Mouse (Mus musculus) heart, embryonic 13.5 days (tissue): ENCODE results near the gene Hs6st2. TPM values are rescaled to one million over a fixed set of nuclear protein-coding genes. Genes with fewer than 3 reads are reported as not detected.

Experiments used
- ATAC-seq: fragments of 200-750 bp; cut with Nextera tagmentation; 2 replicates; pipeline ENCODE4 v1.8.0; 2017; ENCODE audit warnings: moderate TSS enrichment; ENCODE audit not compliant: insufficient number of reproducible peaks, low FRiP score, low TSS enrichment; ENCODE audit errors: extremely low read depth
- H3K27ac ChIP-seq: fragments of 300-500 bp; sonication (generic); replicated peaks from 2 replicates; pipeline ENCODE4 v1.5.1; 2015; ENCODE audit warnings: moderate library complexity, mild to moderate bottlenecking, inconsistent platforms
- H3K27me3 ChIP-seq: fragments of 300-500 bp; sonication (generic); replicated peaks from 2 replicates; pipeline ENCODE4 v1.6.1; 2015; ENCODE audit warnings: mild to moderate bottlenecking, inconsistent platforms
- H3K36me3 ChIP-seq: fragments of 300-500 bp; sonication (generic); 2 replicates; pipeline ENCODE4 v1.6.1; 2015; ENCODE audit warnings: mild to moderate bottlenecking, inconsistent platforms
- H3K4me1 ChIP-seq: fragments of 300-500 bp; sonication (generic); 2 replicates; pipeline ENCODE4 v1.6.1; 2015; ENCODE audit warnings: inconsistent platforms
- H3K4me2 ChIP-seq: fragments of 300-500 bp; sonication (generic); 2 replicates; pipeline ENCODE4 v1.6.1; 2015; ENCODE audit warnings: inconsistent platforms, mild to moderate bottlenecking, moderate library complexity
- H3K4me3 ChIP-seq: fragments of 300-500 bp; sonication (generic); 2 replicates; pipeline ENCODE4 v1.5.1; 2015; ENCODE audit warnings: moderate library complexity, mild to moderate bottlenecking, inconsistent platforms
- H3K9ac ChIP-seq: fragments of 300-500 bp; sonication (generic); 2 replicates; pipeline ENCODE4 v1.6.1; 2015; ENCODE audit warnings: inconsistent platforms, mild to moderate bottlenecking, moderate library complexity
- H3K9me3 ChIP-seq: fragments of 300-500 bp; sonication (generic); 2 replicates; pipeline ENCODE4 v1.6.1; 2016; ENCODE audit warnings: inconsistent platforms
- WGBS: fragments of 180-500 bp; shearing (Covaris S2); methylation state at CpG from one replicate; pipeline ENCODE4 v1.1.7; 2015; ENCODE audit warnings: mixed read lengths; 5-methylcytosine and 5-hydroxymethylcytosine counted together
- polyA plus RNA-seq: library from polyadenylated mRNA; unstranded; fragments of >200 nt; fragmentation: Nextera tagmentation; extraction: Ambion mirVana; gene quantifications from 2 replicates; pipeline ENCODE4 v1.2.1, GENCODE M21; 2015

The Hs6st2 gene
- polyA plus RNA-seq, 1 experiment from 2014 or later, result 14.4 TPM

- Histone ChIP-seq H3K27ac (no peak overlapping the region), H3K27me3 (no peaks in the 10 kb centered on the region), H3K9ac (no peak overlapping the region), H3K9me3 (no peaks in the 10 kb centered on the region), H3K4me1 (no peaks in the 10 kb centered on the region), H3K4me2 (no peak overlapping the region), H3K4me3 (no peak overlapping the region), H3K36me3 (no peaks in the 10 kb centered on the region)
- no peak for ATAC-seq
- 76% methylated on average over 4 of the region's 4 CpGs for WGBS
Measured at GRCm38 (mm10) chrX:51469411-51469810, 212.2 kb downstream of the Hs6st2 start.

GRCm38 (mm10) chrX:51461413-51461812 is 220.2 kb downstream of the Hs6st2 start:
- no peak overlapping the region for H3K4me2 ChIP-seq
- no peak overlapping the region for H3K27ac ChIP-seq
- no peak for ATAC-seq
- 0 out of 2 replicates have a peak, but pooled peaks cover 6% of the 10 kb centered on the region for H3K27me3 ChIP-seq
- H3K4me3 ChIP-seq, result no peak overlapping the region
- no peaks in the 10 kb centered on the region for H3K4me1 ChIP-seq
- no peaks in the 10 kb centered on the region for H3K9me3 ChIP-seq
- H3K9ac ChIP-seq, result no peak overlapping the region
- H3K36me3 ChIP-seq, result no peaks in the 10 kb centered on the region
- 86% methylated on average over 3 of the region's 3 CpGs for WGBS

GRCm38 (mm10) chrX:51443366-51443765 is 238.3 kb downstream of the Hs6st2 start:
- ATAC-seq, result no peak
- Histone ChIP-seq H3K9me3 (no peaks in the 10 kb centered on the region), H3K27me3 (no peaks in the 10 kb centered on the region), H3K9ac (no peak overlapping the region), H3K4me1 (no peaks in the 10 kb centered on the region), H3K27ac (no peak overlapping the region), H3K4me3 (no peak overlapping the region), H3K4me2 (no peak overlapping the region), H3K36me3 (no peaks in the 10 kb centered on the region)
- WGBS, result 65% methylated on average over 4 of the region's 4 CpGs

GRCm38 (mm10) chrX:51431706-51432105 is 249.9 kb downstream of the Hs6st2 start:
- no peaks in the 10 kb centered on the region for H3K4me1 ChIP-seq
- no peaks in the 10 kb centered on the region; the same call in 1 of the 2 replicates for H3K27me3 ChIP-seq
- ATAC-seq, result no peak
- H3K36me3 ChIP-seq, result no peaks in the 10 kb centered on the region
- WGBS, result 67% methylated on average over 3 of the region's 3 CpGs
- no peak overlapping the region for H3K4me2 ChIP-seq
- no peaks in the 10 kb centered on the region for H3K9me3 ChIP-seq
- H3K27ac ChIP-seq, result no peak overlapping the region
- no peak overlapping the region for H3K9ac ChIP-seq
- no peak overlapping the region for H3K4me3 ChIP-seq

- H3K27ac ChIP-seq, result no peak overlapping the region
- no peak for ATAC-seq
- no peak overlapping the region for H3K4me2 ChIP-seq
- 63% methylated on average over 5 of the region's 5 CpGs for WGBS
- no peaks in the 10 kb centered on the region for H3K9me3 ChIP-seq
- H3K9ac ChIP-seq, result no peak overlapping the region
- H3K27me3 ChIP-seq, result no peaks in the 10 kb centered on the region
- no peaks in the 10 kb centered on the region for H3K4me1 ChIP-seq
- no peak overlapping the region for H3K4me3 ChIP-seq
- H3K36me3 ChIP-seq, result no peaks in the 10 kb centered on the region
Measured at GRCm38 (mm10) chrX:51425031-51425430, 256.6 kb downstream of the Hs6st2 start.

DNA sequence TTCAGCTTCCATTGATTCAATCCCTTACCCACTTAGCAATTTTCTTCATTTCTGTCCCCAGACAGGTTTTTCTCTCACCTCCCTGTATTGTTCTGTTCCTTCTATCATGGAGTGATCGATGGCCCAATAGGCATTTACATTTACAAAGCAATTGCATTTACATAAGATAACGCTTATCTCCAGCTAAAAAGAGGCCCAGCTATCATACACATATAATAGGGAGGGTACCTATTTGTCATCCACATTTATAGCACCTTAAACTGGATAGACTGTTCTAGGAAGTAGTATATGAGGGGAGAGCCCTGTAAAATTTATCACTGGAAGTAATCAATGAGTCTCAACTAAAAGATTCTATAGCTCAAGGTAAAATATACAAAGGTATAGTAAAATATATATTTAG is 271.4 kb downstream of the Hs6st2 start:
- Histone ChIP-seq H3K36me3 (no peaks in the 10 kb centered on the region), H3K27me3 (no peaks in the 10 kb centered on the region), H3K4me1 (no peaks in the 10 kb centered on the region), H3K27ac (no peak overlapping the region), H3K4me2 (no peak overlapping the region), H3K4me3 (no peak overlapping the region), H3K9ac (no peak overlapping the region), H3K9me3 (no peaks in the 10 kb centered on the region)
- 69% methylated on average over 2 of the region's 2 CpGs for WGBS
- ATAC-seq, result no peak

DNA sequence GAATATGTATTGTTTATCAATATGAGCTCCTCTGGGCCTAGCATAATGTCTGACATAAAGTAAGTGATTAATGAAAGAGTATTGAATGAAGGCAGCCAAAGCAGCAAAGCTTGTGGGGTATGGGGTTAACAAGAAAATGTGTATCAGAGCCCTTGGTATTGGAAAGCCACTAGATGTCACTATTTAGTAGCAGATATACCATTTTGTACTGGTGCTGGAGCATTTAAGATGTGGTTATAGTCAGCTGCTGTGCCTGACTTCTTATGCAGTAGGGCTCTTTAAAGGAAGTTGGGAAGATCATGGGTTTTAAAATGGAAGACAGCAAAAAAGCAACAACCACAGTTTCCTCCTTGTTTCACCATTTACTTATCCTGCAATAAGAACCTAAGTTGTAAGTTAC is 284.2 kb downstream of the Hs6st2 start:
- no peaks in the 10 kb centered on the region for H3K9me3 ChIP-seq
- no peak for ATAC-seq
- no peak overlapping the region for H3K4me2 ChIP-seq
- no peak overlapping the region for H3K9ac ChIP-seq
- H3K4me1 ChIP-seq, result 0 out of 2 replicates have a peak, but pooled peaks cover 4% of the 10 kb centered on the region
- no peak overlapping the region for H3K4me3 ChIP-seq
- H3K27ac ChIP-seq, result no peak overlapping the region
- H3K27me3 ChIP-seq, result no peaks in the 10 kb centered on the region
- no peaks in the 10 kb centered on the region for H3K36me3 ChIP-seq

DNA sequence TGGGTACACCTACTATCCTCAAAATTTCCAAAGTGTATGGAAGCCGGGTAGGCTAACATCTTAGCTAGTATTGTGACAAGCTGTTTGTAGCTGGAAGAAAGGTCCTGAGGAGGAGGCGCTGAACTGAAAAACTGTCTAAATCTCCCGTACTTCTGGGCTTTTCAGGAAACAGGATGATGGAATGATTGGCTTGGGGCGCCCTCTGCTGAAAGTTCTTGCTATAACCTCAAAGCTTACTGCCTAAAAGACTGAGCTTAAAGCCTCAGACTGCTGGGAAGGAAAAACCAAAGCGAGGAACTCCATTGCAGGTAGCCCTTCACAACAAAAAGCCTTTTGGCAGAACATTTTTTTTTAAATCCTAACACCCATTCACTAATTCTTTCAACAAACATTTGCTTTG is 307.0 kb downstream of the Hs6st2 start:
- Histone ChIP-seq H3K36me3 (no peaks in the 10 kb centered on the region), H3K4me2 (peak overlapping the region; percentile 31; the same call in 1 of the 2 replicates), H3K27me3 (no peaks in the 10 kb centered on the region), H3K27ac (no peak overlapping the region), H3K4me1 (no peaks in the 10 kb centered on the region), H3K9ac (no peak overlapping the region), H3K4me3 (no peak overlapping the region), H3K9me3 (no peaks in the 10 kb centered on the region)
- ATAC-seq, result no peak
- WGBS, result 12% methylated on average over 5 of the region's 5 CpGs

- Histone ChIP-seq H3K4me2 (no peak overlapping the region), H3K36me3 (no peaks in the 10 kb centered on the region), H3K4me3 (no peak overlapping the region), H3K4me1 (no peaks in the 10 kb centered on the region), H3K9ac (no peak overlapping the region), H3K27ac (no peak overlapping the region), H3K9me3 (no peaks in the 10 kb centered on the region), H3K27me3 (no peaks in the 10 kb centered on the region)
- ATAC-seq, result no peak
- WGBS, result 19% methylated on average over 5 of the region's 5 CpGs
Measured at GRCm38 (mm10) chrX:51372477-51373239, 309.0 kb downstream of the Hs6st2 start.

- H3K4me1 ChIP-seq, result no peaks in the 10 kb centered on the region
- H3K9ac ChIP-seq, result no peak overlapping the region
- WGBS, result 83% methylated on average over 1 of the region's 1 CpGs
- H3K4me2 ChIP-seq, result no peak overlapping the region
- no peaks in the 10 kb centered on the region for H3K36me3 ChIP-seq
- peaks cover 7% of the 10 kb centered on the region for H3K27me3 ChIP-seq
- H3K4me3 ChIP-seq, result no peak overlapping the region
- H3K9me3 ChIP-seq, result no peaks in the 10 kb centered on the region
- H3K27ac ChIP-seq, result no peak overlapping the region
- ATAC-seq, result no peak
Measured at GRCm38 (mm10) chrX:51349682-51350081, 332.0 kb downstream of the Hs6st2 start.

- Histone ChIP-seq H3K27me3 (peaks cover 10% of the 10 kb centered on the region), H3K4me3 (no peak overlapping the region), H3K9me3 (no peaks in the 10 kb centered on the region), H3K27ac (no peak overlapping the region), H3K4me2 (no peak overlapping the region), H3K9ac (no peak overlapping the region), H3K4me1 (no peaks in the 10 kb centered on the region), H3K36me3 (no peaks in the 10 kb centered on the region)
- 52% methylated on average over 3 of the region's 3 CpGs for WGBS
- no peak for ATAC-seq
Measured at GRCm38 (mm10) chrX:51343595-51343994, 338.1 kb downstream of the Hs6st2 start.
